Mouse (Mus musculus) liver, embryonic 14.5 days (tissue): ENCODE measurements at regions not wholly inside any gene's neighbourhood (a gene's known extent, or its start where the extent isn't known, plus 50 kb on each side); places are given as distances from the start of the nearest gene placed in this dataset.

Experiments used
- CTCF ChIP-seq: IDR thresholded peaks from 2 replicates; pipeline ENCODE4 v1.5.1; 2016; ENCODE audit warnings: antibody characterized with exemption, low read depth, control low read depth
- EP300 ChIP-seq: IDR thresholded peaks from 2 replicates; pipeline ENCODE4 v1.6.1; 2016; ENCODE audit warnings: antibody characterized with exemption, low read depth

DNA sequence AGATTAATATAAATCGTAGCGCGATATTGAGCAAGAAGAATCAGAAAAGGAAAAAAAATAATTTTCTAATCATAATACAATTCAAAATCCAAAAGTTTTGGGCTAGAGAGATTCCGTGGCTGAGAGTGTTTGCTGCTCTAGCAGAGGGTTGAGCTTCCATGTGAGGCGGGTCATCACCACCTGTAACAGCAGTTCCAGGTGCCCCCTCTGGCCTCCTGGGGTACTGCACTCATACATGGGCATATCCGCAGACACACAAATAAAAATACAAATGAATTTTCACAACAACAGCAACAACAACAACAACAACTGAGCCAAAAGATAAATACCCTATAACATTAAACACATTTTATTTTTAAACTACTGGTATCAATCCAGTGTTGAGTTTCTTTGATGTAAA lies 94.7 kb upstream of the Chrm3 start:
- TF ChIP-seq EP300 (no peak), CTCF (peak; percentile 51)
